Mouse (Mus musculus) heart, embryonic 10.5 days (tissue): Measurements from ENCODE around the gene Tle6. TPM values are rescaled to one million over a fixed set of nuclear protein-coding genes. Genes with fewer than 3 reads are reported as not detected.

Source experiments
- polyA plus RNA-seq: library from polyadenylated mRNA; unstranded; fragments of >200 nt; fragmentation: Nextera tagmentation; extraction: Ambion mirVana; gene quantifications from 2 replicates; pipeline ENCODE4 v1.2.1, GENCODE M21; 2016

The Tle6 gene
- polyA plus RNA-seq, 1 experiment from 2014 or later, result 29.0 TPM

Other genes starting within 250 kb of the Tle6 start
- 10.3 and 12.8 TPM in 2 replicates for gene Mfsd12, start 243.6 kb downstream of the Tle6 start, polyA plus RNA-seq
- 1.1 and 1.4 TPM in 2 replicates for gene 4930404N11Rik, start 235.3 kb downstream of the Tle6 start, polyA plus RNA-seq
- gene Fzr1, start 222.6 kb downstream of the Tle6 start, polyA plus RNA-seq, result 105 and 117 TPM in 2 replicates
- gene Dohh, start 216.6 kb downstream of the Tle6 start, polyA plus RNA-seq, result 100 and 105 TPM in 2 replicates
- gene Gm48551, start 216.6 kb downstream of the Tle6 start, polyA plus RNA-seq, result 2.2 and 3.1 TPM in 2 replicates
- 1.1 and 1.7 TPM in 2 replicates for gene Gm48552, start 212.1 kb downstream of the Tle6 start, polyA plus RNA-seq
- gene Smim24, start 208.0 kb downstream of the Tle6 start, polyA plus RNA-seq, result 3.4 and 4.0 TPM in 2 replicates
- gene Nfic, start 145.4 kb downstream of the Tle6 start, polyA plus RNA-seq, result 23.0 and 24.3 TPM in 2 replicates
- 0.10 and 0.18 TPM in 2 replicates for gene Celf5, start 118.4 kb downstream of the Tle6 start, polyA plus RNA-seq
- 75.3 and 86.1 TPM in 2 replicates for gene Ncln, start 104.7 kb downstream of the Tle6 start, polyA plus RNA-seq
- gene S1pr4, start 100.9 kb downstream of the Tle6 start, polyA plus RNA-seq, result 0.46 and 0.83 TPM in 2 replicates
- gene Gna15, start 76.8 kb downstream of the Tle6 start, polyA plus RNA-seq, result 2.8 and 4.8 TPM in 2 replicates
- gene Gna11, start 55.9 kb downstream of the Tle6 start, polyA plus RNA-seq, result 73.2 and 79.1 TPM in 2 replicates
- 467 and 523 TPM in 2 replicates for gene Aes, start 41.6 kb downstream of the Tle6 start, polyA plus RNA-seq
- gene Tle2, start 26.5 kb downstream of the Tle6 start, polyA plus RNA-seq, result 17.4 and 18.3 TPM in 2 replicates
- 0.95 and 1.4 TPM in 2 replicates for gene BC025920, start 5.2 kb upstream of the Tle6 start, polyA plus RNA-seq
- 28.5 and 30.7 TPM in 2 replicates for gene Sirt6, start 26.7 kb upstream of the Tle6 start, polyA plus RNA-seq
- 9.6 and 12.8 TPM in 2 replicates for gene Ankrd24, start 27.5 kb upstream of the Tle6 start, polyA plus RNA-seq
- 4.0 and 4.1 TPM in 2 replicates for gene Gm10778, start 48.0 kb upstream of the Tle6 start, polyA plus RNA-seq
- gene Zfp433, start 103.8 kb upstream of the Tle6 start, polyA plus RNA-seq, result 11.2 and 12.6 TPM in 2 replicates
- 5.2 and 7.4 TPM in 2 replicates for gene Gm3055, start 170.1 kb upstream of the Tle6 start, polyA plus RNA-seq
- gene Gm4767, start 211.1 kb upstream of the Tle6 start, polyA plus RNA-seq, result 2.6 and 3.4 TPM in 2 replicates